Mouse (Mus musculus): ENCODE data around the gene Smap2. TPM values are rescaled to one million over a fixed set of nuclear protein-coding genes. Genes with fewer than 3 reads are reported as not detected.

The Smap2 gene
- polyA plus RNA-seq, 1 experiment from 2014 or later: 23.2 TPM

DNA sequence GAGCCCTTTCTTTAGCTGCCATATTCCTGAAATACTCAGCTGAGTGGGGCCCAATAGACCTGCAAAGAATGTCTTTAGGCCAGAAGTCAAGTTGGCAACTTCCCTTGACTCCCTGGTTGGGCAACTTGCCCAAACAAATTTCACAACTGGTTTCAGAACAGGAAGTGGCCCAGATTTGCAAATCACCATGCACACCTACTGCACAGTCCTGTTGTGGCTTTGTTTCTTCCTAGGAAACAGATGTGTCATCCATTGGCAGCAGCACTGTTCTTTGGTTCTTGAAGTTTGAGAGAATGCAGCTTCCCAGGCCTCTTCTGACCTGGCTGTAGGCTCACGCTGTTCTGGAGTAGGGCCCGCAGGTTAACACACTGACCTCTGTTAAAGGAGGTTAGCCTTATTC lies 6.9 kb upstream of the Smap2 start:
- Histone ChIP-seq H3K9me3 (ENCODE audit: control insufficient read depth) (no peaks in the 10 kb centered on the region), H3K4me2 (replicated peaks; ENCODE audit: low read depth) (no peak overlapping the region), H3K27ac (ENCODE audit: low read depth, low read length) (no peak overlapping the region), H3K4me1 (replicated peaks; ENCODE audit: control insufficient read depth, insufficient read depth, low read length) (no peaks in the 10 kb centered on the region), H3K9ac (ENCODE audit: low read depth, low read length) (no peak overlapping the region), H3K36me3 (ENCODE audit: control insufficient read depth, insufficient read depth) (no peaks in the 10 kb centered on the region), H3K4me3 (ENCODE audit: low read depth, low read length) (no peak overlapping the region), H3K27me3 (replicated peaks; ENCODE audit: control insufficient read depth, insufficient read depth, low read length) (no peaks in the 10 kb centered on the region)
- WGBS: 83% methylated on average over 2 of the region's 2 CpGs
- ATAC-seq: 0 out of 2 replicates have a peak, but pooled peaks have one; percentile 26
- TF ChIP-seq CTCF (IDR thresholded peaks at IDR 0.05; ENCODE audit: low read depth): no peak

DNA sequence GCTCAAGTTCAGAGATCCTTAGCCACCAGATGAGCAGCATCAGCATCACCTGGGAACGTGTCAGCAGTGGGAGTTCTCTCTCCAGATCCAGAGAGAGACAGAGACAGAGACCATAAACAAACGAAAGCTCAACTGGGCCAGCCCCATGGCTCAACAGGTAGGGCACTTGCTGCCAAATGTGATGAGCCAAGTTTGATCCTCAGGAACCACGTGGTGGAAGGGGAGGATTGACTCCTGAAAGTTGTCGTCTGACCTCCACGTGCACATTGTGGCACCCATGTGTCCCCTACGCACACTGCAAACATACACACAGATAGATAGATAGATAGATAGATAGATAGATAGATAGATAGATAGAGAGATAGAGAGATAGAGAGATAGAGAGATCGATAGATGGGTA lies 6.4 kb upstream of the Smap2 start:
- Histone ChIP-seq H3K9ac (ENCODE audit: low read depth, low read length) (no peak overlapping the region), H3K9me3 (ENCODE audit: control insufficient read depth) (no peaks in the 10 kb centered on the region), H3K27me3 (replicated peaks; ENCODE audit: control insufficient read depth, insufficient read depth, low read length) (no peaks in the 10 kb centered on the region), H3K4me1 (replicated peaks; ENCODE audit: control insufficient read depth, insufficient read depth, low read length) (no peaks in the 10 kb centered on the region), H3K27ac (ENCODE audit: low read depth, low read length) (no peak overlapping the region), H3K4me3 (ENCODE audit: low read depth, low read length) (no peak overlapping the region), H3K4me2 (replicated peaks; ENCODE audit: low read depth) (no peak overlapping the region), H3K36me3 (ENCODE audit: control insufficient read depth, insufficient read depth) (no peaks in the 10 kb centered on the region)
- no peak for TF ChIP-seq CTCF (IDR thresholded peaks at IDR 0.05; ENCODE audit: low read depth)
- WGBS: 81% methylated on average over 7 of the region's 7 CpGs
- no peak for ATAC-seq

DNA sequence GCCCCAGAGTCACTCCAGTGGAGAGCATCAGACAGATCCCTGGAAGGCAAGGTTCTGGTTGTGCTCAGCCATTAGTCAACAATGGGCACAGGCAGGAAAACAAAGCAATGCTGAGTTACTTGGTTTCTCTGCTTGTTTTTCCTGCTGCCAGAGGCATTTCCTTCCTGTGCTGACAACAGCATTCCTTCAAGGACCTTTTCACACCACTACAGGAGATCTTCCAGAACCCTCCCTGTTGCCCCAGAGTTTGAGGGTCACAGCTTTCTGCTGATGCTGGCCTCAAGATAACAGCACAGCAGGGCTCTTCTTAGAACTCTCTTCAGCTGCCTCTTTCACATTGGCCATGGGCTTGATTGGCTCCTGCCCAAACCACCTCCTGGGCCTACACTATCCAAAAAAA lies 4.9 kb upstream of the Smap2 start:
- no peak overlapping the region for H3K9ac ChIP-seq (ENCODE audit: low read depth, low read length)
- H3K4me2 ChIP-seq (replicated peaks; ENCODE audit: low read depth): no peak overlapping the region
- H3K4me1 ChIP-seq (replicated peaks; ENCODE audit: control insufficient read depth, insufficient read depth, low read length): no peaks in the 10 kb centered on the region
- H3K27me3 ChIP-seq (replicated peaks; ENCODE audit: control insufficient read depth, insufficient read depth, low read length): no peaks in the 10 kb centered on the region
- no peak for TF ChIP-seq CTCF (IDR thresholded peaks at IDR 0.05; ENCODE audit: low read depth)
- H3K9me3 ChIP-seq (ENCODE audit: control insufficient read depth): no peaks in the 10 kb centered on the region
- no peak for ATAC-seq
- no peak overlapping the region for H3K27ac ChIP-seq (ENCODE audit: low read depth, low read length)
- H3K36me3 ChIP-seq (ENCODE audit: control insufficient read depth, insufficient read depth): no peaks in the 10 kb centered on the region
- no peak overlapping the region for H3K4me3 ChIP-seq (ENCODE audit: low read depth, low read length)

- 76% methylated on average over 10 of the region's 10 CpGs for WGBS
- H3K9me3 ChIP-seq (ENCODE audit: control insufficient read depth): no peaks in the 10 kb centered on the region
- no peaks in the 10 kb centered on the region for H3K4me1 ChIP-seq (replicated peaks; ENCODE audit: control insufficient read depth, insufficient read depth, low read length)
- H3K36me3 ChIP-seq (ENCODE audit: control insufficient read depth, insufficient read depth): no peaks in the 10 kb centered on the region
- no peak overlapping the region for H3K27ac ChIP-seq (ENCODE audit: low read depth, low read length)
- no peak overlapping the region for H3K4me3 ChIP-seq (ENCODE audit: low read depth, low read length)
- H3K4me2 ChIP-seq (replicated peaks; ENCODE audit: low read depth): no peak overlapping the region
- no peak for ATAC-seq
- H3K9ac ChIP-seq (ENCODE audit: low read depth, low read length): no peak overlapping the region
- H3K27me3 ChIP-seq (replicated peaks; ENCODE audit: control insufficient read depth, insufficient read depth, low read length): no peaks in the 10 kb centered on the region
- TF ChIP-seq CTCF (IDR thresholded peaks at IDR 0.05; ENCODE audit: low read depth): no peak
These were observed 3.2 kb upstream of the Smap2 start for GRCm38 (mm10) chr4:121020040-121020790.

GRCm38 (mm10) chr4:121018250-121018649 lies 1.2 kb upstream of the Smap2 start:
- H3K9me3 ChIP-seq (ENCODE audit: control insufficient read depth): no peaks in the 10 kb centered on the region

GRCm38 (mm10) chr4:121016021-121016898 lies 787 bp downstream of the Smap2 start:
- H3K4me2 ChIP-seq (replicated peaks; ENCODE audit: low read depth): peak overlapping the region; percentile 96
- peak overlapping the region; percentile 93 for H3K9ac ChIP-seq (ENCODE audit: low read depth, low read length)
- TF ChIP-seq CTCF (IDR thresholded peaks at IDR 0.05; ENCODE audit: low read depth): no peak
- 2% methylated on average over 39 of the region's 40 CpGs for WGBS
- no peaks in the 10 kb centered on the region for H3K27me3 ChIP-seq (replicated peaks; ENCODE audit: control insufficient read depth, insufficient read depth, low read length)
- H3K27ac ChIP-seq (ENCODE audit: low read depth, low read length): peak overlapping the region; percentile 95
- no peaks in the 10 kb centered on the region for H3K36me3 ChIP-seq (ENCODE audit: control insufficient read depth, insufficient read depth)
- no peaks in the 10 kb centered on the region for H3K9me3 ChIP-seq (ENCODE audit: control insufficient read depth)
- ATAC-seq: peak; percentile 59
- peak overlapping the region; percentile 97 for H3K4me3 ChIP-seq (ENCODE audit: low read depth, low read length)
- no peaks in the 10 kb centered on the region for H3K4me1 ChIP-seq (replicated peaks; ENCODE audit: control insufficient read depth, insufficient read depth, low read length)

More at GRCm38 (mm10) chr4:121018250-121018649, 1.2 kb upstream of the Smap2 start:
- no peak overlapping the region for H3K4me2 ChIP-seq (replicated peaks; ENCODE audit: low read depth)
- no peaks in the 10 kb centered on the region for H3K4me1 ChIP-seq (replicated peaks; ENCODE audit: control insufficient read depth, insufficient read depth, low read length)
- TF ChIP-seq CTCF (IDR thresholded peaks at IDR 0.05; ENCODE audit: low read depth): no peak
- H3K9ac ChIP-seq (ENCODE audit: low read depth, low read length): no peak overlapping the region
- no peaks in the 10 kb centered on the region for H3K36me3 ChIP-seq (ENCODE audit: control insufficient read depth, insufficient read depth)
- H3K27me3 ChIP-seq (replicated peaks; ENCODE audit: control insufficient read depth, insufficient read depth, low read length): no peaks in the 10 kb centered on the region
- whole genome bisulfite sequencing: 74% methylated on average over 3 of the region's 3 CpGs
- no peak overlapping the region for H3K27ac ChIP-seq (ENCODE audit: low read depth, low read length)
- no peak overlapping the region for H3K4me3 ChIP-seq (ENCODE audit: low read depth, low read length)
- ATAC-seq: no peak

Data from intestine, postnatal 0 days (tissue).